Mouse (Mus musculus): ENCODE data around the gene Tango2. TPM values are rescaled to one million over a fixed set of nuclear protein-coding genes. Genes with fewer than 3 reads are reported as not detected.
"Not testable (repeated sequence)": the region's sequence is repeated elsewhere in the genome, so short reads cannot be mapped to it uniquely, and the experiment has no call there.

Gene Tango2
- polyA plus RNA-seq, 1 experiment from 2014 or later: 79.5 TPM

- Histone ChIP-seq H3K4me3 (no peak overlapping the region), H3K4me2 (no peak overlapping the region), H3K36me3 (peaks cover 48% of the 10 kb centered on the region), H3K27ac (replicated peaks) (no peak overlapping the region), H3K9ac (no peak overlapping the region), H3K9me3 (no peaks in the 10 kb centered on the region), H3K27me3 (no peaks in the 10 kb centered on the region), H3K4me1 (replicated peaks) (peaks cover 16% of the 10 kb centered on the region)
- ATAC-seq (ENCODE audit: low read depth): no peak
- 95% methylated on average over 3 of the region's 3 CpGs for WGBS
Observed at GRCm38 (mm10) chr16:18335981-18336380, 11.9 kb downstream of the Tango2 start.

GRCm38 (mm10) chr16:18333976-18334375 lies 13.9 kb downstream of the Tango2 start:
- no peak for ATAC-seq (ENCODE audit: low read depth)
- Histone ChIP-seq H3K9me3 (no peaks in the 10 kb centered on the region), H3K36me3 (peaks cover 48% of the 10 kb centered on the region), H3K27me3 (no peaks in the 10 kb centered on the region), H3K9ac (no peak overlapping the region), H3K27ac (replicated peaks) (no peak overlapping the region), H3K4me1 (replicated peaks) (no peaks in the 10 kb centered on the region), H3K4me2 (no peak overlapping the region), H3K4me3 (no peak overlapping the region)
- 85% methylated on average over 3 of the region's 3 CpGs for WGBS

GRCm38 (mm10) chr16:18328524-18328923 lies 19.4 kb downstream of the Tango2 start:
- Histone ChIP-seq H3K36me3 (peaks cover 25% of the 10 kb centered on the region), H3K4me1 (replicated peaks) (no peaks in the 10 kb centered on the region), H3K9ac (no peak overlapping the region), H3K27me3 (no peaks in the 10 kb centered on the region), H3K27ac (replicated peaks) (no peak overlapping the region), H3K4me3 (no peak overlapping the region), H3K9me3 (no peaks in the 10 kb centered on the region), H3K4me2 (no peak overlapping the region)
- no peak for ATAC-seq (ENCODE audit: low read depth)
- 81% methylated on average over 1 of the region's 1 CpGs for WGBS

- Histone ChIP-seq H3K27me3 (no peaks in the 10 kb centered on the region), H3K27ac (replicated peaks) (no peak overlapping the region), H3K4me2 (no peak overlapping the region), H3K9me3 (no peaks in the 10 kb centered on the region), H3K4me3 (no peak overlapping the region), H3K9ac (no peak overlapping the region), H3K4me1 (replicated peaks) (no peaks in the 10 kb centered on the region), H3K36me3 (peaks cover 26% of the 10 kb centered on the region)
- 94% methylated on average over 9 of the region's 9 CpGs for WGBS
- no peak for ATAC-seq (ENCODE audit: low read depth)
Observed at GRCm38 (mm10) chr16:18327936-18328335, 20.0 kb downstream of the Tango2 start.

DNA sequence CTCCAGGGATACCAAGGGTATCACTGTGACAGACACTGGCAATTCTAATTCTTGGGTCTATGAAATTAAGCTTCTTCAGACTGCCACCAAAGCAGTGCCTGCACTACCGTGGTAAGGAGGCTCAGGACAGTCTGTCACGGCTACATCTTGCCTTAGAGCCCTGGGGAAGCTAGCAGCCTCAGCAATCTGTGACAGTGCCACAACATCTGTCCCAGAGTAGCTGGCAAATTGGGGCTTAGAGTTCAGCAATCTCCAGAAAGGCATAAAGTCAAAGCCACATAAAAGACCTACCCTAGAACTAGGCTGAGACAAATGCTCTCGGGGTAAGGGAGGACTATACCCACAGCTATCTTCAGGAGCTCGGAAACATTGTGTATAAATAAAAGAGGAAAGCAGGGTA lies 22.2 kb downstream of the Tango2 start:
- 76% methylated on average over 4 of the region's 4 CpGs for WGBS
- ATAC-seq (ENCODE audit: low read depth): no peak

GRCm38 (mm10) chr16:18324031-18324430 lies 23.9 kb downstream of the Tango2 start:
- Histone ChIP-seq H3K4me2 (no peak overlapping the region), H3K27me3 (no peaks in the 10 kb centered on the region), H3K36me3 (peaks cover 45% of the 10 kb centered on the region), H3K9ac (no peak overlapping the region), H3K9me3 (no peaks in the 10 kb centered on the region), H3K4me3 (no peak overlapping the region), H3K27ac (replicated peaks) (no peak overlapping the region), H3K4me1 (replicated peaks) (no peaks in the 10 kb centered on the region)
- WGBS: 73% methylated on average over 6 of the region's 6 CpGs
- no peak for ATAC-seq (ENCODE audit: low read depth)

More for the DNA sequence above, 22.2 kb downstream of the Tango2 start:
- Histone ChIP-seq H3K9ac (no peak overlapping the region), H3K27me3 (no peaks in the 10 kb centered on the region), H3K4me3 (no peak overlapping the region), H3K4me1 (replicated peaks) (no peaks in the 10 kb centered on the region), H3K9me3 (no peaks in the 10 kb centered on the region), H3K27ac (replicated peaks) (no peak overlapping the region), H3K36me3 (peaks cover 36% of the 10 kb centered on the region), H3K4me2 (no peak overlapping the region)

DNA sequence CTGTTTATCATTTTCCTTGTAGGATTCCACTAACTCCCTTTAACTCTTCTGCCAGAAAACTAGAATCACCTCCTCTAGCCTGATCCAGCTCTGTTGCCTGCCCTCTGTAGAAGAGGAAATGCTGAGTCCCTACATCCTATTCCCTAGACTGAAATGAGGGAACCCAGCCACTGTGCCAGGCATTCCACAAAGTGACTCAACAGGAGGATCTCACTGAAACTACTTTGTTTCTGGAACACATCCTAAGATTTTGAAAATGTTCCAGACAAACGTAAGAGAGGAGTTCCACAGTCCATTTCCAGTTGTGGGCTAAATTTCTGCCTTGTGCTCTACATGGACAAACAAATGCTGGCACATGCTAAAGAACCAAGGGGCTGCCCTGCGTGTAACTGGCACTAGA lies 24.4 kb downstream of the Tango2 start:
- no peak for ATAC-seq (ENCODE audit: low read depth)
- H3K4me3 ChIP-seq: no peak overlapping the region
- no peaks in the 10 kb centered on the region for H3K27me3 ChIP-seq
- H3K9ac ChIP-seq: no peak overlapping the region
- H3K36me3 ChIP-seq: peaks cover 46% of the 10 kb centered on the region
- H3K9me3 ChIP-seq: no peaks in the 10 kb centered on the region
- no peaks in the 10 kb centered on the region for H3K4me1 ChIP-seq (replicated peaks)
- 91% methylated on average over 2 of the region's 2 CpGs for WGBS
- H3K27ac ChIP-seq (replicated peaks): no peak overlapping the region
- no peak overlapping the region for H3K4me2 ChIP-seq

GRCm38 (mm10) chr16:18321443-18321842 lies 26.5 kb downstream of the Tango2 start:
- no peak for ATAC-seq (ENCODE audit: low read depth)
- peaks cover 53% of the 10 kb centered on the region for H3K36me3 ChIP-seq
- no peaks in the 10 kb centered on the region for H3K27me3 ChIP-seq
- H3K4me1 ChIP-seq (replicated peaks): no peaks in the 10 kb centered on the region
- no peak overlapping the region for H3K4me3 ChIP-seq
- no peaks in the 10 kb centered on the region for H3K9me3 ChIP-seq
- 77% methylated on average over 2 of the region's 2 CpGs for WGBS
- H3K9ac ChIP-seq: no peak overlapping the region
- no peak overlapping the region for H3K27ac ChIP-seq (replicated peaks)
- H3K4me2 ChIP-seq: no peak overlapping the region

- no peaks in the 10 kb centered on the region for H3K27me3 ChIP-seq
- ATAC-seq (ENCODE audit: low read depth): no peak
- no peaks in the 10 kb centered on the region for H3K4me1 ChIP-seq (replicated peaks)
- peaks cover 60% of the 10 kb centered on the region for H3K36me3 ChIP-seq
- no peak overlapping the region for H3K27ac ChIP-seq (replicated peaks)
- 83% methylated on average over 3 of the region's 3 CpGs for WGBS
- H3K9me3 ChIP-seq: no peaks in the 10 kb centered on the region
- H3K4me3 ChIP-seq: no peak overlapping the region
- no peak overlapping the region for H3K4me2 ChIP-seq
- no peak overlapping the region for H3K9ac ChIP-seq
Observed at GRCm38 (mm10) chr16:18318992-18319391, 28.9 kb downstream of the Tango2 start.

DNA sequence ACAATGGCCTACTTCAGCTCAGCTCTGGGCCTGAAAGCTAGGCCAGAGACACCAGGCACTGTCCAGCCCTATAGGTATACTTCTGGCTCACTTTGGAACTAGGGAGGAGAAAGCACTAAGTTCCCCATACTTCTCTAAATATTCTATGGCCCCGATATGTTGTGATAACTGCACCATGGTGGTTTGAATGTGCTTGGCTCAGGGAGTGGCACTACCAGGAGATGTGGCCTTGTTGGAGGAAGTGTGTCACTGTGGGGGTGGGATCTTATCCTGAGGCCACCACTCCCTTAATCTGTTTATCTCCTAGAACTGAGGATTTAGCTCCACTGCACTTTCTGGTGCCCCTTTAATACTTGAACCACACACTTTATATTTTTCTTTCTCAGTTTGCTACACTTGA lies 39.7 kb downstream of the Tango2 start:
- ATAC-seq (ENCODE audit: low read depth): no peak
- no peak overlapping the region for H3K4me3 ChIP-seq
- H3K9me3 ChIP-seq: no peaks in the 10 kb centered on the region
- WGBS: 92% methylated on average over 1 of the region's 1 CpGs
- no peaks in the 10 kb centered on the region for H3K4me1 ChIP-seq (replicated peaks)
- H3K27me3 ChIP-seq: no peaks in the 10 kb centered on the region
- no peak overlapping the region for H3K9ac ChIP-seq
- peaks cover 79% of the 10 kb centered on the region for H3K36me3 ChIP-seq
- no peak overlapping the region for H3K4me2 ChIP-seq
- no peak overlapping the region for H3K27ac ChIP-seq (replicated peaks)

DNA sequence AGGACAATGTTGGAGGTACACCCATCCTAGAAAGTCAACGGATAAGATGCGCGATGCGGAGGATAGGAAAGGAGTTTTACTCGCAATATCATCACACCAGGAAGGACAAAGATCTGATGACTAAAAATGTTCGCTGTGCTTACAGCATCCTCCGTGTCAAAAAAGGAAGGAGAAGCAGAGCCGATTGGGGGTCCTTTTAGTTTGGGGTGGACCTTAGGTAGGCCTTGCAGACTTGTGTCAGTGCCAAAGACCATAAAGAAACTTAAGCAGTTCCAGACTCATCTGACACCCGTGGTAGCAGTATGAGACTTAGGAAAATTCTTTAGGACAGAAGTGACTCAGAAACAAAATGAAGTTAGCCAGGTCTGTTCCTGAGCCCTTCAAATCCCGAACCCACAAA lies 58.3 kb downstream of the Tango2 start:
- ATAC-seq (ENCODE audit: low read depth): peak; percentile 6; the same call in 1 of the 2 replicates
- WGBS: 6% methylated on average over 10 of the region's 10 CpGs
- not testable (repeated sequence) for H3K9me3 ChIP-seq, H3K27me3 ChIP-seq, H3K36me3 ChIP-seq
- peak overlapping the region; percentile 97 for H3K4me2 ChIP-seq
- H3K4me1 ChIP-seq (replicated peaks): peaks cover 33% of the 10 kb centered on the region
- peak overlapping the region; percentile 62 for H3K9ac ChIP-seq
- H3K4me3 ChIP-seq: peak overlapping the region; percentile 64
- peak overlapping the region; percentile 62 for H3K27ac ChIP-seq (replicated peaks)

- H3K9ac ChIP-seq: peak within 1 kb of the TSS; percentile 94
- H3K27me3 ChIP-seq: no peaks in the 10 kb centered on the region
- peak; percentile 99 for ATAC-seq (ENCODE audit: low read depth)
- H3K4me2 ChIP-seq: peak within 1 kb of the TSS; percentile 97
- H3K27ac ChIP-seq (replicated peaks): peak within 1 kb of the TSS; percentile 84
- H3K9me3 ChIP-seq: no peaks in the 10 kb centered on the region
- peaks cover 33% of the 10 kb centered on the region for H3K4me1 ChIP-seq (replicated peaks)
- peaks cover 13% of the 10 kb centered on the region for H3K36me3 ChIP-seq
- WGBS: under 1% methylated on average over 69 of the region's 71 CpGs
- peak within 1 kb of the TSS; percentile 64 for H3K4me3 ChIP-seq
Observed at GRCm38 (mm10) chr16:18289067-18289588, 58.8 kb downstream of the Tango2 start, which contains the start of gene Dgcr8. Gene Dgcr8, minus strand, starts transcription at chr16:18289246.

GRCm38 (mm10) chr16:18288581-18289061 lies 59.3 kb downstream of the Tango2 start:
- Histone ChIP-seq H3K36me3 (peaks cover 18% of the 10 kb centered on the region), H3K27ac (replicated peaks) (peak overlapping the region; percentile 84), H3K4me3 (peak overlapping the region; percentile 64), H3K27me3 (no peaks in the 10 kb centered on the region), H3K9me3 (no peaks in the 10 kb centered on the region), H3K4me1 (replicated peaks) (peaks cover 33% of the 10 kb centered on the region), H3K9ac (peak overlapping the region; percentile 94), H3K4me2 (peak overlapping the region; percentile 97)
- ATAC-seq (ENCODE audit: low read depth): peak; percentile 87
- WGBS: under 1% methylated on average over 29 of the region's 31 CpGs
